Mouse (Mus musculus) brain, embryonic 14.5 days (tissue): ENCODE measurements around the gene Trim33. TPM values are rescaled to one million over a fixed set of nuclear protein-coding genes. Genes with fewer than 3 reads are reported as not detected.

Experiments used
- DNase-seq: peaks from one replicate; pipeline ENCODE4 v3.0.0-alpha.2; 2011; ENCODE audit warnings: low read depth
- CTCF ChIP-seq: fragments of 200-500 bp; IDR thresholded peaks from 2 replicates; pipeline ENCODE4 v1.5.1; 2012; ENCODE audit warnings: inconsistent platforms, mild to moderate bottlenecking, moderate library complexity, borderline replicate concordance; ENCODE audit not compliant: insufficient read depth, insufficient read length; ENCODE audit errors: extremely low read depth
- POLR2A ChIP-seq: fragments of 200-500 bp; IDR thresholded peaks from 2 replicates; pipeline ENCODE4 v1.6.1; 2012; ENCODE audit warnings: mild to moderate bottlenecking, inconsistent platforms, borderline replicate concordance; ENCODE audit not compliant: poor library complexity, insufficient read depth, insufficient read length, severe bottlenecking; ENCODE audit errors: extremely low read depth
- polyA plus RNA-seq: library from polyadenylated mRNA; depleted of rRNA; stranded (reverse); fragments of >200 nt; gene quantifications from 2 replicates; pipeline ENCODE4 v1.2.3, GENCODE M21; 2012; rRNA removed

The Trim33 gene
- polyA plus RNA-seq, 1 experiment = 38.8 TPM

DNA sequence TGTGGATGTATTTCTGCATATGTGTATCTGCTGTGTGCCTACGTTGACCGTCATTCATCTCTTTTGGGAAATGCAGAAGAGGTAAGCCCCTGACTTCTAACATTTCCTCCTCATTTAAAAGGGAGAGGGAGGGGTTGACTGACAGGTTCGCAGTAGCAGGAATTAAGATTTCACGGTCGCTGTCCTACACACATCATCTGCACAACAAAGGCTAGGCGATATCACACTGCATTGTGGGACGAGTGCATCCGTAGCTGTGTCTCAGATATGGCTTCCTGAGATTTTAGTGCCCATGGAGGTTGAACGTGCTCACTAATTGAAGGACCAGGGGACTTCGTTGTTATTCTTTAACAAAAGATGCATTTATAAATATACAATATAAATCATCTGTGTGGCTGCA lies 123.1 kb downstream of the Trim33 start:
- DNase-seq = peak; percentile 82
- TF ChIP-seq POLR2A (no peak), CTCF (no peak)

DNA sequence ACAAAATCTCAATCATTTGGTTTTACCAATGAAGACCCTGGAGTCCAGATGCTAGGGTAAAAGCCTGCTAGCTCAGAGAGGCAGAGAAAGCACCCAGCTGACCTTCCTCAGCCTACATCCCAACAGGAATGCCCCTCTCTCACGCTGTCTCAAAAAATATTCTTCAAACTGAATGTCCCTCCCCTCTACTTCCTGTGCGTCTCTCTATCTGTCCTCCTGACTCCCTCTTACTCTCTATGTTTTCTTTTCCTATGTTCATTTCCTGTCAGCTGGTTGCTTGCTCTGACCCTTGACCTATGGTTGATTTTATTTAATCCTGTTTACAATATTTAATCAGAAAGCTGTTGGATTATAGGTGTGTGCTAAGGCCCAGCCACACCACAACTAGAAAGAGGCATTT lies 126.0 kb downstream of the Trim33 start:
- TF ChIP-seq POLR2A (no peak), CTCF (no peak)
- DNase-seq = no peak

DNA sequence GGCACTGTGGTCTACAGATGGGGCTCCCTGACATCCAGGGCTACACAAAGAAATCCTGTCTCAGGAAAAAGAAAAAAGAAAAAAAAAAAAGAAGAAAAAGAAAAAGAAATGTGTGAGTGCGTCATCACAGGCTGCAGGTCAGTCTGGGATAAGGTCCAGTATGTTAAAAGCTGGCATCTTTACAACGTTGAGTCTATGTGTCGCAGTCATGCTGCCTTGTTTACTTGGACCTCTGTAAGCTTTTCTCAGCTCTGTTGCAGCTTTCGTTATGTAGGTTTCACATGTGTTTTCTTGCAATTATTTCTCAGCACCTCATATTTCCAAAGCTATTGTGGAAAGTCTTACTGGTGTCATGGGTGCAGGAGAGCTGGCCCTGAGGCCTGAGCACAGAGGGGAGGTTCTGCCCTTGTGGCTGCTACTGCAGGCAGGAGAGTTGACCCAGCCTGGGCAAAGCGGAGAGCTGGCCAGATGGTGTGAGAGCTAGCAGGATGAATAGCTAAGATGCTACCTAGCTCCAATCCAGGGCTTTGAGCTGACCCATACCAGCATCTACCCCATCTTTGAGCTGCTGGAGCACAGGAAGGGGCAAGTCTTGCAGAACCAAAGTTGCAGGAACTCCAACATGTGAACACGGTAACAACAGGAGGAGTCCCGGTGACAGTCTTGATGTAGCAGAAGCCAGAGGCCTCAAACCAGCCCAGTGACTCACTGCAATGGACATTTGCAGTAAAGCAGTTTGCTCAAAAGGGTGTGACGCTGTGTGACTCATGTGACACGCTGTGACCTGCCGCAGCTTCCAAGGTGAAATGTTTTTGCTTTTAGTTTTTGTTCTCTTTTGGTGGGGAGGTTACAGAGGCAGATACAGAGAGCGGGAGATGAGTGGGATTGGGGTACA lies 127.0 kb downstream of the Trim33 start:
- no peak for DNase-seq
- TF ChIP-seq CTCF (no peak), POLR2A (no peak)

Other genes with a start within 250 kb of the Trim33 start
- 70.2 and 80.4 TPM in 2 replicates for gene Nras, start 221.0 kb upstream of the Trim33 start, polyA plus RNA-seq
- gene Ampd1, start 205.3 kb upstream of the Trim33 start, polyA plus RNA-seq = 0.16 and 0.21 TPM in 2 replicates
- 1.0 and 1.5 TPM in 2 replicates for gene Dennd2c, start 176.7 kb upstream of the Trim33 start, polyA plus RNA-seq
- 161 and 168 TPM in 2 replicates for gene Bcas2, start 107.6 kb upstream of the Trim33 start, polyA plus RNA-seq